Mouse (Mus musculus): Measurements from ENCODE around the gene Sema6d.

Gene Sema6d

DNA sequence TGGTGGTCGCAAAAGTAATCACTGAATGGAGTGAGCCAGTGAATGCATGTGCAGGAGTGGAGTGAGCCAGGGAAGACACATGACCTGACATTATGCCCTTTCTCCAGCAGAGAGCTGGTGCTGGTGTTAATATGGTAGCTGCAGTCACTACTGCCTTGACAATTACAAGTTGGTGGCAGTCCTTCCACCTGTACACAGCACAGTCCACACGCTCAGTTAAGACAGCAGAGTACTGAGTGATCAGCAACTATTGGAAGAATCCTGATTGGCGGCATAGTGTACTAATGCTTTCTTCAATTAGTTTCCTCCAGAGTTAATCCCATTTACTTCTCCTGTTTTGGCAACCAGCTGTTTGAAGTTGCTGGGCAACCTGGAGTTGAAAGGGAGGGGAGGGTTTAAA is 81.9 kb downstream of the Sema6d start:
- no peak for DNase-seq (ENCODE audit: low read depth)

DNA sequence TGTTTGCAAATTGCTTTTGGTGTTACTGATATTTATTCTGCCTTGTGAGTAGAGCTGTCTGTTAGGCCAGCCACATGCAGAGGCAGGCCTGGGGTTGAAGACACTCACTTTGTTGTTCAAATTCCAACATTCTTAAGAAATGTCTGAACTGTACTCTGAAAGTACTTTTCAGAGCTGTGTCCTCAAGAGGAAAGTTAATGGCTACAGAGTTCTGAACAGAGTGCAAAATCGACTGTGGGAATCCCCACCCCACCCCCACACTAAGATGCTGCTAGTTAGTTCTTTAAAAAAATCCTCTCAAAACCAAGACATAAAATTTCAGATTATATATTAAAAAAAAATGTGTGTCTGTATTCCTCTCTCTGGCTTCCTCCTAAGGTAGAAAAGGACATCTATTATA is 86.5 kb downstream of the Sema6d start:
- no peak for DNase-seq (ENCODE audit: low read depth)

DNA sequence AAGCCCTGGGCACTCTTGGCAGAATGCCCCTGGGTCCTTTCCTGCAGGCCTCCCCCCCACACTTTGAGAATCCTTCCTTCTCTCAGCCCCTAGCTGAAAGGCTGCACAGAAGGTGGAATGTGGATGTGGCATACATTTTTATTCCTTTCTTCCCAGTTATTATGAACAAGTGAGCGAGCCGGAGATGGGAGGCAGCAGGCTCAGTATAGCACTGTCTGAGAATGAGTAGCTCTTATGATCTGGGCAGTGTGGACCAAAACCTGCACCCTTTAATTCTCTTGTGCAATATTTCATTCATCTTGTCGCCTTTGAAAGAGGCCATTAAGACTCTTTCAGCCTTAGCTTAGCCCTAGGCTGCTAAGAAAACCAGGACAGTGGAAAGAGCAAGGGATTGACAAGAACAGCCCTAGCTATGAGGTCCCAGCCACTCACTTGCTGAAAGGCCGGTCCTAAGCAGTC is 87.0 kb downstream of the Sema6d start:
- no peak for DNase-seq (ENCODE audit: low read depth)

DNA sequence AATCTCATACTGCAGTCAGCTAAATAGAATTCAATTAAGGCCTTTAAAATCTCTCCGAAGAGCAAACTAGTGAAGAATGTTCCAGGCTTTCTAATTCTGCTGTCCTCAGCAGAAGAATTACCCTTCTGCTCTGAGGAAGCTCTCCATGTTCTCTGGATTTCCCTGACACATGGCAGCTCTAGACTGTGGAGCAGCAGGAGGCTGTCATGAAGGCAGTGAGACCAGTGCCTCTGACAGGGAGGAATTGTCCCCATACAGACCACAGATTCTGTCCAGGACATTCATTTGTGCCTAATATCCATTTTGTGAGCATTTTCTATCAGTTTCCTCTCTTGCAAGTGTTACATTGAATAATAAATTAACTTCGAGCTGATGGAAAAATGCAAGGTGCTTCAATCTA is 99.5 kb downstream of the Sema6d start:
- DNase-seq (ENCODE audit: low read depth): no peak

DNA sequence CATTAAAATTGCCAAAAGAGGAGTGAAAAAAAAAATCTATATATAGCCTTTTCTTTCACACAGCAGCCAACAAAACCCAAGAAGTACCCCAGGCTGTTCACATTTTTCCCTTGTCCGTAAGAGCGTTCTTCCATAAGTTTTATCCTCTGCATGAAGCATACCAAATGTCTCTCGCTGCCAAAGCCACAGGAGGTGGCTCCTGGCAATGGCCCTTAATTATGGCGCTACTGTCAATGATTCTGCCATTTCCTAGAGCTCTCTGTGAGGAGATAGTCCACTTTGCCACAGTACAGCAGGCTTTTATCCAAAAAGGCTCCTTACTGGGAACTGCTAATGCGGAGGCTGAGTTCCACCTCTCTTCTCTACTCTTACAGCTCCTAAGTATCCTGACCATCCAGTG is 104.3 kb downstream of the Sema6d start:
- DNase-seq (ENCODE audit: low read depth): no peak

DNA sequence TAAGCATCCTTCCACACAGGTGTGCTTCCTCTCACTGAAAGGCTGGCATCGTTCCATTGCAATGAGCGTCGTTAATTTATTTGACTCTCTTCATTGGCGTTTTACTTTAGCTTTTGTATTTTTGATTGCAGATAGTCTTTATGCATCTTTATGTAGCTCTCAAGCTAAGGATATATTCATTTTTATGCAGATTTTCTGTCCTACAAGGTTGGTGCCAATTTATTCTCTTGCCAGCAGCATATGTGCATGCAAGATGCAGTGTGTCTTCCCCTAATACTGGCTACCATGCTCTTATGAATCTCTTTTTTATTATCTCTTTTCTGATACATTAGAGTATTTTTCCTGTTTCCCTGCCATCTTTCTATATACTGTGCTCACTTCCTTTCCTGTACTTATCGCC is 111.7 kb downstream of the Sema6d start:
- DNase-seq (ENCODE audit: low read depth): no peak

DNA sequence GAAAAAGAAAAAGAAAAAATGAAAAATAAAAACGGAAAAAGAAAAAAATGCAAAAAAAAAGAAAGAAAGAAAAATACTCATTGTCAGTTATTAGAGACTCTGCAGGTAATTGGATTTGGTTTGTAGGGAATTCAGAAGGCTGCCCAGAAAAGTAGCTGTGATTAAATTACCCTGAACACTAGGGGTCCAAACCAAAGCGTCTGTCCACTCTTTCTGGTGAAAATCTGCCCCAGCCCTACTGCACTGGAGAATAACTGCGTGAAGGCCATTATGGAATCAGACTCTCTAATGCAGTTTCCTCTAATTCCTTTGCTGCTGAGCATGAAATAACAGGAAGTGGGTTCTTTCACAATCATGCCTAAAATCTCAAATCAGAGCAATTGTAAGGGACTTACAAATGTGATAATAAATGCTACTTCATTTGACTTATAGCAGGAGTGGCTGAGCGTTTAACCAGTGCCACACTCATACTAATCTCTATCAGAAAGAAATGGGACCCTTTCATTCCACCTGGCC is 112.8 kb downstream of the Sema6d start:
- DNase-seq (ENCODE audit: low read depth): no peak

DNA sequence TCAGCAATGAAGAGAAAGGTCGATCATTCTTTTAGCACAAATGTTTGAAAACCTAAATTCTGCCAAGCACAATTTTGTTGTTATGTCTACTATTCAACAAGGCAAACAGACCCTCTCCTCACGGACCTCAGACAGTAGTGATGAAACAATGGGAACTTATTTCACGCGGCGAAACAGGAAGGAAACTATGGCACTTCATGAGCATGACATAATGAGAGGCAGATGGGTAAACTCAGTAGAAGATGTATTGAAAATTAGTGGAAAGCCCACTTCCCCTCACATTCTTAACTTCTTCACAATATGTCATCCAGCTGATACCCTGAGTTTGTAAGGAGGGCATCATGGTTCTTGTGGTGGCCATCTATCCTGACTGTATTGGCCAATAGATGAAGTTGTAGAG is 116.0 kb downstream of the Sema6d start:
- DNase-seq (ENCODE audit: low read depth): no peak

DNA sequence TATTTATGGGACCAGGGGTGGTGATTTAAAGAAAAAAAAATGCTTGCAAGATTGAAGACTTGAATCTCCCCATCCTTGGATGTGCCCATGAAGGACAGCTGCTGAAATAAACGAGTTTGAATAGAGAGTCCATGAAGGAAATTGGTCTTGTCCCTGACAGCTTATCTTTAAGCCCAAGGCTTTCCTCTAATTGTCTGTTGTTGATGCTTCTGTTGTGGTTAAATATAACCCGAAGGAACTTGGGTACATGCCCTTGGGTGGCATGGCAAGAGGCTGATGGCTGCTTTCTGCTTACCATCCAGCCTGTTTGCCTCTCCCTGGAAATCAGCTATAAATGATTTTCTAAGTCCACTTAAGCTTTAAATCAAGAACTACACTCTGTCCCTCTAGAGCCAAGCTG is 118.5 kb downstream of the Sema6d start:
- DNase-seq (ENCODE audit: low read depth): no peak

DNA sequence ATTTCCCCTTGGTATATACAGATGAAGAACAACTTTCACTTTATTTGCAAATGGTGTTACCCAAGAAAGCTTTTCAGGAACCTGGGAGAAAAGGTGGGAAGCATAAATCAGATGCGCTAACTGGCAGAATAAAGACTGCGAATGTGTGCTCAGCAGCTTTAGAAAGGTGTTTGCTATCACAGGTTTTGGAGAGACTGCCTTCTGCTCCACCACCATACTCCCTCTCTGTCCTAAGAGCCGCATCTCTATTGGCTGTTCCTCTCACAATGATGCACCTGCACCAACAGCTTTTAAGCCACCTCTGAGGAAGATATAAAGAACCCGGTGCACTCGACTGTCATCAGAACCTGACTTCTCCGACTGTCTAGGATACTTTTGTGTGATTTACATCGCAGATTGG is 133.8 kb downstream of the Sema6d start:
- no peak for DNase-seq (ENCODE audit: low read depth)

DNA sequence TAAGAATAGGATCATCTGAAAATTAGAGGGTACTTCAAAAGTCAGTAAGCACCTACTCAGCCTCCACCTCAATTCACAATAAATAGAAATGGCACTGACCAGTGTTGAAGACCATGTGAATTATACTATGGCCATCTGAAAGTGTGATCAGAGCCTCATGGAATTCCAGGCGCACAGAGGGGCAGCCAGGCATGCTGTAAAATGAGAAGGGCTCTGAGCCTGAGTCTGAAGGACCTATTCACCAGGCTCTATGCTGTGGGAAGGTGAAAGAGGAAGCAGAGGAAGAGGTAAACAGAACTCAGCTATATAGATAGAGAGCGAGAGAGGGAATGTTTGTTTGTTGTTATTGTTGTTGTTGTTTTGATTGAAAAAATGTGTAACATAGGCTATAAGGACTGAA is 134.6 kb downstream of the Sema6d start:
- no peak for DNase-seq (ENCODE audit: low read depth)

DNA sequence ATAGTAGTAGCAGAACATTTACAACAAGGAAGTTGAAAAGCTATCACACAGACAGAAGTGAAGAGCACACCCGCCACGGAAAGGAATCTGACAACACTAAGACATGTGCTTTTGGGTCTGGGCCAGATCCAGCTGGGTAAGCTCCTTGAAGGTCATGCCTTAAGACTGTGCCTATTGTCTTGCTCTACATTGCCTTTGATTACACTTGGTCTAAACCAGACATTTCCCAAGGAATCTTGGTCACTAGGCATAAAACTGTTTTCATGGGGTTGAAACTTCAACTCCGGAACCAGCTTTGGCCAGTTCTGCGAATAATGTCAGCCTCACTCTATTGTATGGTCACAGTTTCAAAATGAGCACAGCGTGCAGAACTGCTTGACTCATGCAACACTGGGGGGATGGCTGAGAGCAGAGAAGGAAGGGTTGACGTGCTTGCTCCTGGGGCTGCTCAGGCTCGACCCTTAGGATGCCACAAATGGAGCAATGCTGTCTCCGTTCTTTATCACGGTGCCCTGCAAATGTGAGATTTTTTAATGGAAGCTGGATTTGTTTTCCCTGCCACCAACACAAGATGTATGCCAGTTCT is 145.0 kb downstream of the Sema6d start:
- no peak for DNase-seq (ENCODE audit: low read depth)

DNA sequence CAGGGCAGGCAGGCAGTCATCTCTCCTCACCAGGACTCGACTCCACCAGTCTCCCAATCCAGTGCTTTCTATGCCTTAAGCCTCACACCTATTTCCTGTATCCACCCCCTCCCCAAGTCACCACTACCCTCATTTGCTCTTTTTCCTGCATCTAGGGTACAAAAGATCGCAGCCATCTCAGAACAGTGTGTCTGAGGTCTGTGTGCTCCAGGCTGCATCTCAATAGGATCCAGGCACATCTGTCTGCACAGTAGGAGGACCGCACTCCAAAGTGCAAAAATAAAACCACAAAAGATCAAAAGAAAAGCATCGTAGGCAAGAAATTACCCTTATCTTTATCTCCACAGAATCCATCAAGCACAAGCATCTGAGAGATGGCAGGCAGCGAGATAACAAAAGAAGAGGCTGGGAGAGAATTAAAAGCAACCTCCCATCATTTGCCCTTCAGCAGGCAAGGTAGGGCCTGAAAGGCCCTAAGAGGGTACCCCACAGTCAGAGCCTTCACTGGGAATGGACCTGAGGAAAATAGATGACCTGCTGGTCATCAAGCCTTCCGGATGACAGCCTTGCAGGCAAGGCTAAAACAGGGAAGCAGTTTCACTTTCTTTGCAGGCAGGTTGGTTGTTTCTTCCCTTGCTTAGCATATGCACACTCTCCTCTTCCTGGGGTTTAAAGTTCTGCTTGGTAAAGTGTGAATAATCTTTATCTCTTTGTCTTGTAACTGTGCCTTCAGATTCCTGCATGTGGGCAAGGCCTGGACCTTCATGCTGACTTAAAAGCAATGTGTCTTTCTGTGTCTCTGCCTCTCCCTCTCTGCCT is 145.7 kb downstream of the Sema6d start:
- DNase-seq (ENCODE audit: low read depth): no peak

DNA sequence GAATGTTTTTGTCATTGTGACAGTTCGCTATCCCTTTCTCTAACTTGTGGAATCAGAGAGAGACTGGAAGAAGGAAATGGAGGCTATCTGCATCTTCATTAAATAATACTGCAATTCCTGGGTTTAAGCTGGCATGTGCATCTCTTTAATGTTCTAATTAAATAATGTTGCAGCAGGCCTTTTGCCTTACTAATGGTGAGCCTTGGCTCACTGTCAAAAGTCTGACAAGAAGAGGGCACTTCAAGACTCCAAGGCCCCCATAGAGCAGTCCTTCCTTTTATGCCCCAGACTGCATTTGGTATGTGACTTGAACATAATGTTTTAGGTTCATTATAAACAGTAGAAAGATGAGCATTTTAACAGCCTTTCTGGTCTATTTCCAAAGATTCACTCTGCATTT is 147.1 kb downstream of the Sema6d start:
- DNase-seq (ENCODE audit: low read depth): no peak

DNA sequence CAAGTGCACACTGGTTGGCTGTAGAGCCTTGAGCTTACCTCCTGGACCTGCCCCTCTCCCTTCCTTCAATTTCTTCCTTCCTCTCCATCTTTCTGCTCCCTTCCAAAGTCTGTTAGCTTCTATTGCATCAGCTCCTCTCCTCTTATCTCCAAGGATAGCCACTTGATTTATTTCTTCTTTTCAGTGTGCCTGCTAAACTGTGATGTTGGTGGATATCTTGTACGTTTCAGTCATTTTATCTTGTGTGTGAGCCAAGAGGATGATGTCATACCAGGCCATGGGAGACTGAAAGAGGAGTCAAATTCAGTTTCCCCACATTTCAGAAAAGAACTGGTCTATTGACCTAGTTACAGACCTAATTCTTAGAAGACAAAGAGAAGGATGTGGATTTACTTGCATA is 153.8 kb downstream of the Sema6d start:
- no peak for DNase-seq (ENCODE audit: low read depth)

DNA sequence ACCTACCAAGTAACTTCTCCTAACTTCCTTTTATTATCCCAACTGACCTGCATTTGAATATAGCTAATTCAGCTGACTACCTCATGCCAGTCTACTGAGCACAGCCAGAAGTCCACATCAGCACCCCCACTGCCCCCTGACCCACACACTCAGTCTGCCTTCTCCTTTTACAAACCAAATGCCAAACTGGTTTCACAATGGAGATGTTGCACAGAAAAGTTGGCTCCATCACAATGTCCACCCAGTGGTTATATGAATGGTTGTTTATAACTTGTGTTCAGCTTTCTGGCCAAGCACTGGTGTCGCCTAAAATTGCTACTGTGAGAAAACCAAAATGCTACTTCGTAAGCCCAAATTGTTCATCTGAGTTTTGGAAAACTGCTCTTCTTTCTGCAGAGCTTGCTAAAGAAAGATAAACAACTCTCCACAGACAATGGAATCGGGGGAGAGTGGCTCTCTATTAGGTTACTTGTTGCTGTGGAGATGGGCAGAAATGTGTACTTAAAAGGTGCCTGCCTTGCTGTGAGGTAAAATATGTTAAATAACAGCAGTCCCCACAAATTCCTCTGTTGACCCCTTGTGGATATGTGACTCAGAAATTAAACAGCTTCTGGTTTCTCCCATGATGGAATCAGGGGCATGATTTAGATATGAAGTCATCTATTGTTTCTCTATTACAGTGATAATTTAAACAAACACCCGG is 154.9 kb downstream of the Sema6d start:
- DNase-seq (ENCODE audit: low read depth): no peak

DNA sequence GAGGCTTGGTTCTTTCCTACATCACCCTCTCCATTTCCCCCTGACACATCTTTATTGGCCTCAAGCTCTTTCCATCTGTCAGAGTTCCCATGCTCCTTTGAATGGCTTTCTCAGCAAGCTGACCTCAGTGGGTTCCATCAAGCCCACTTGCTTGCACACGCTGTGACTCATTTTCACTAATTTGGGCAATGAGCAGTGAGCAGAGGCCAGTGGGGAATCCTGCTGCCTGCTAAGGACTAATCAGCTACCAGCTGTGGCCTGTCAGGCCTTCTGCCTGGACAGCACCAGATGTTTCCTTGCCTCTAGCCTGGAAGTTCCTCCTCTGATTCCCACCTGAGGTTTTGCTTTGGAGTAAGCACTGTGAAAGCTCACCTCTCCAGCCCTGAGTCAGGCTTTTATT is 168.3 kb downstream of the Sema6d start:
- DNase-seq (ENCODE audit: low read depth): no peak

DNA sequence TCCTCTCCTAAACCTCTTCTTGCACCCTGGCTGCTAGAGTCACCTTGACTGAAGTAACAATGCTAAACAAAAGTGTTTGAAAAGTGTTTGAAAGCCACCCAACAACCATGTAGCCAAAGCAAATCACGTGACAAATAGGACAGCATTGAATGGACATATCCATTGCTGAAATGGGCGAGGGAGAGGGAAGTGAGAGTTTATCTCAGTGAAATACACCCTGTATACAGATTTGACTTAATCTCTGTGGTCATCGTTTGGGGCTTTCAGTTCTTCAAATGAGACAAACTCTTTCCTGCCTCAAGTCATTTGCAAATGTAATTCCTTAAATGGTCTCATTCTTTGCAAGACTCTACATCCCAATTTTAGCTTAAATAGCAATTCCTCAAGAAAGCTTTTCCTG is 174.5 kb downstream of the Sema6d start:
- no peak for DNase-seq (ENCODE audit: low read depth)

DNA sequence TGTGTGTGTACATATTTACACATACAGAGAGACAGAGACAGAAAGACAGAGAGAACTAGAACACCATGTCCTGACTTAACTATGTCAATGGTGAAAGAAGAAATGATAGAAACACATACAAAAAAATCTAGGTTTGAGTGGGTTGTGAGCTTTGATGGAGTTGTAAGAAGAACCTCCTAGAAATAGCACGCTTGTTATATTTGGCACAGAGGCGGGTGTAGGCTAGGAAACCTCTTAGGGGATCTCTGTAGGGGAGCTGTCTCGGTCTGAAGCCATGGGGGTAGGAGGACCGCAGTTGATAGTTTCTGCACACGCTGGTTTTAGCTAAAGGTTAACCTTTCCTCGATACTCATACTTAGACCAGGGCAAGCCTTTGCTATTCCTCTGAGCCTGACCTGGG is 181.4 kb downstream of the Sema6d start:
- no peak for DNase-seq (ENCODE audit: low read depth)

DNA sequence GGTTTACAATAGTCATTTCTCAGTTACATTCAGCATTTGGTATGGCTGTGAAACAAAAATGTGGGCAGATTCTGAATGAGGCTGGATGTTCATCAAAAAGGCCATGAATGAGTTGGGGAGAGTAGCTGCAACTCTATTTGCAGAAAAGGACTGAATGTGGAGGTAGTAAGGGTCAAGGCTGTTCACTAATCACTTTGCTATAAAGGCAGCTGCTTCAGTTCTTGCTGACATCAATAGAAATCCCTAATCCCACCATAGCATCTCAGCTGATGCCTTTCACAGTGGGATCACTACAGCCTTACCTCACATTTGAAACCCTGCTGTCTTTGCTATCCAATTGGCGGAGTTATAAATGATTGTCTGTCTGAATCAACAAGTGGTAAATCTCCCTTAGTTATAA is 187.7 kb downstream of the Sema6d start:
- DNase-seq (ENCODE audit: low read depth): no peak

DNA sequence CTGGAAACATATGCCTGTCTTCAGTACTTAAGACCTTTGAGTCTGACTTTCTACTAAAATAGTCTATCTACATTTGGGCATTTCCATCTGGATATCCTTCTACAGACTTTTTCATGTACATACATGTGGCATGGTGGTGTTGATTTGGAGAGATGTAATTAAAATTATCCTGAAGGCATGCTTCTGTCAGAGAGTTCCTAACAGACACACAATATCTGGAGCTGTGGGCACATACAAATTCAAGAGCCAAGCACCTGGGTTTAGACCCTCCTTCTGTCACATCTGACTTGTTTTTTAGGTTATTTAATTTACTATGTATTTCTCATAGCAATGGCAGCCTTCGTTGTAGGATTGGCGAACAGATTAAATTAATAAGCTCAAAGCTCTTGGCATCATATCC is 195.3 kb downstream of the Sema6d start:
- no peak for DNase-seq (ENCODE audit: low read depth)

DNA sequence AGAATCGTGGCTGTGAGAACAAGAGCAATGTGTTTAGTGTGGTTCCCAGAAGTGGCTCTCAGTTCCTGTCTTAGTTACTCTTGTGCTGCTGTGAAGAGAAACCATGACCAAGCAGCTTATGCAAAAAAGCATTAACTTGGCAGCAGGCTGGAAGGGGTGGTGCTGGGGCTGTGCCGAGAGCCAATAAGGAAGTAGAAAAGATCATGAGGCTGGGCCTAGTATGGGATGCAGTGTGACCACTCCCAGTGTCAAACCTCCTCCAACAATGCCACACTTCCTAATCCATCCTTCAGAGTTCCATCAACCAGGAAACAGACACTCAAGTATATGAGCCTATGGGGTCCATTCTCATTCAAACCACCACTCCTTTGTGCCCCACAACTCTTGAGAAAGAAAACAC is 199.6 kb downstream of the Sema6d start:
- no peak for DNase-seq (ENCODE audit: low read depth)

DNA sequence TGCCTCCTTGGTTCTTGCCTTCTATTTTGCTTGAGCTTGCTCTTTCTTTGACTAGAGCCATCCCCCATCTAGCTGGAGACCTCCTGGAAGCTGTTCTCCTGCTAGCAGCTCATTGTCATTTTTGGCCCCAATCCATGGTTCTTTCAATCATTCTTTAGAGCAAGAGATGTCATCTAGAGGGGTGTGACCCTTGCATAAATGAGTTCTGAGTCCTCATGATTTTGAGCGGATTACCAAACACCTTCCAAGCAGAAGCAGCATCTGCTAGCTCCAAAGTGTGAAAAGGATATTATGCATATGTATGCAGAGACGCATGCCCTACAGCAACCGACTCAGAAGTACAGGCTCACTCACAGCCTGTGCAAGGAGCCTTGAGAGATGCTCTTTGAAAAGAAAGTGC is 201.4 kb downstream of the Sema6d start:
- DNase-seq (ENCODE audit: low read depth): no peak

Data from induced T-regulatory cell, adult 2 months (primary cell).